Mouse (Mus musculus) MEL (cell line): ENCODE results near the gene Als2. TPM values are rescaled to one million over a fixed set of nuclear protein-coding genes. Genes with fewer than 3 reads are reported as not detected.

Source experiments
- DNase-seq: peaks from one replicate; pipeline ENCODE4 v3.0.0; 2011; ENCODE audit warnings: low read depth, low spot score
- H3K27ac ChIP-seq: 2 replicates; pipeline ENCODE4 v1.5.1; 2012; ENCODE audit warnings: low read depth, mild to moderate bottlenecking, control low read depth, low read length, moderate library complexity; ENCODE audit not compliant: control insufficient read depth
- H3K27me3 ChIP-seq, 2 experiments: fragments of 150-350 bp in 1 of 2; sonication (generic) in 1 of 2; 2 replicates each; pipeline ENCODE4 v1.6.1; 2012; ENCODE audit warnings: low read length in 2 of 2, mild to moderate bottlenecking in 2 of 2, improper control_type of control experiment in 1 of 2, moderate library complexity in 1 of 2; ENCODE audit not compliant: insufficient read depth in 2 of 2, control insufficient read depth in 1 of 2
- H3K36me3 ChIP-seq, 2 experiments: 2 replicates each; pipeline ENCODE4 v1.6.1; 2012 to 2014; ENCODE audit warnings: low read length in 2 of 2, improper control_type of control experiment in 1 of 2, inconsistent platforms in 1 of 2, mild to moderate bottlenecking in 1 of 2; ENCODE audit not compliant: insufficient read depth in 2 of 2, control insufficient read depth in 1 of 2
- H3K4me1 ChIP-seq, 2 experiments: fragments of 150-350 bp in 1 of 2; sonication (generic) in 1 of 2; 2 replicates each; pipeline ENCODE4 v1.6.1; 2012; ENCODE audit warnings: low read length in 2 of 2, improper control_type of control experiment in 1 of 2, mild to moderate bottlenecking in 1 of 2; ENCODE audit not compliant: insufficient read depth in 2 of 2, control insufficient read depth in 1 of 2
- H3K4me3 ChIP-seq, 2 experiments: fragments of 150-350 bp in 1 of 2; sonication (generic) in 1 of 2; 2 replicates each; pipeline ENCODE4 v1.5.1; 2012; ENCODE audit warnings: low read depth in 2 of 2, low read length in 2 of 2, mild to moderate bottlenecking in 2 of 2, moderate library complexity in 2 of 2, control low read depth in 1 of 2, improper control_type of control experiment in 1 of 2; ENCODE audit not compliant: control insufficient read depth in 1 of 2, insufficient read depth in 1 of 2
- H3K79me2 ChIP-seq: 2 replicates; pipeline ENCODE4 v1.6.1; 2012; ENCODE audit warnings: mild to moderate bottlenecking, low read length, moderate library complexity; ENCODE audit not compliant: control insufficient read depth, poor library complexity, insufficient read depth
- H3K9ac ChIP-seq: 2 replicates; pipeline ENCODE4 v1.6.1; 2012; ENCODE audit warnings: low read depth, mild to moderate bottlenecking, control low read depth, low read length, moderate library complexity; ENCODE audit not compliant: control insufficient read depth, poor library complexity, severe bottlenecking
- H3K9me3 ChIP-seq: fragments of 150-350 bp; sonication (generic); replicated peaks from 2 replicates; pipeline ENCODE4 v1.6.1; 2012; ENCODE audit warnings: mild to moderate bottlenecking, low read length, improper control_type of control experiment, moderate library complexity; ENCODE audit not compliant: insufficient read depth
- BHLHE40 ChIP-seq: IDR thresholded peaks from 2 replicates; pipeline ENCODE4 v1.6.1; 2012; ENCODE audit warnings: low read depth, mild to moderate bottlenecking, inconsistent platforms, low read length, improper control_type of control experiment, borderline replicate concordance
- CHD2 ChIP-seq: IDR thresholded peaks from 2 replicates; pipeline ENCODE4 v1.6.1; 2011; ENCODE audit warnings: low read length, improper control_type of control experiment
- CTCF ChIP-seq, 3 experiments: IDR thresholded peaks in 2 of 3; conservative IDR thresholded peaks in 1 of 3; 2 replicates each; pipeline ENCODE4 v1.5.1; 2011 to 2012; ENCODE audit warnings: low read length in 3 of 3, low read depth in 2 of 3, mild to moderate bottlenecking in 2 of 3, improper control_type of control experiment in 1 of 3, inconsistent platforms in 1 of 3, mixed read lengths in 1 of 3, moderate library complexity in 1 of 3; ENCODE audit not compliant: control insufficient read depth in 1 of 3, insufficient read depth in 1 of 3, poor library complexity in 1 of 3, severe bottlenecking in 1 of 3
- ELF1 ChIP-seq: IDR thresholded peaks from 2 replicates; pipeline ENCODE4 v1.6.1; 2014; ENCODE audit warnings: low read depth, mild to moderate bottlenecking, inconsistent platforms, low read length, improper control_type of control experiment, moderate library complexity
- ETS1 ChIP-seq: IDR thresholded peaks from 2 replicates; pipeline ENCODE4 v1.6.1; 2012; ENCODE audit warnings: low read depth, mild to moderate bottlenecking, inconsistent platforms, low read length, improper control_type of control experiment, moderate library complexity
- GABPA ChIP-seq: IDR thresholded peaks from 2 replicates; pipeline ENCODE4 v1.6.1; 2012; ENCODE audit warnings: low read depth, mild to moderate bottlenecking, inconsistent platforms, low read length, improper control_type of control experiment, moderate library complexity
- GATA1 ChIP-seq: IDR thresholded peaks from 2 replicates; pipeline ENCODE4 v1.6.1; 2011; ENCODE audit warnings: low read depth, low read length, improper control_type of control experiment
- HCFC1 ChIP-seq: IDR thresholded peaks from 2 replicates; pipeline ENCODE4 v1.6.1; 2012; ENCODE audit warnings: low read depth, mild to moderate bottlenecking, inconsistent platforms, low read length, improper control_type of control experiment, moderate library complexity
- JUND ChIP-seq: IDR thresholded peaks from 2 replicates; pipeline ENCODE4 v1.6.1; 2011; ENCODE audit warnings: low read depth, mild to moderate bottlenecking, improper control_type of control experiment, low read length
- MAX ChIP-seq: IDR thresholded peaks from 2 replicates; pipeline ENCODE4 v1.6.1; 2011; ENCODE audit warnings: low read length, improper control_type of control experiment
- MAZ ChIP-seq: IDR thresholded peaks from 2 replicates; pipeline ENCODE4 v1.6.1; 2012; ENCODE audit warnings: low read depth, mild to moderate bottlenecking, inconsistent platforms, low read length, improper control_type of control experiment
- MXI1 ChIP-seq: IDR thresholded peaks from 2 replicates; pipeline ENCODE4 v1.6.1; 2011; ENCODE audit warnings: mild to moderate bottlenecking, low read depth, low read length, improper control_type of control experiment
- MYB ChIP-seq: IDR thresholded peaks from 2 replicates; pipeline ENCODE4 v1.6.1; 2011; ENCODE audit warnings: mild to moderate bottlenecking, low read depth, low read length, improper control_type of control experiment
- NELFE ChIP-seq: IDR thresholded peaks from 2 replicates; pipeline ENCODE4 v1.6.1; 2011; ENCODE audit warnings: low read depth, low read length, improper control_type of control experiment
- NRF1 ChIP-seq: IDR thresholded peaks from 2 replicates; pipeline ENCODE4 v1.6.1; 2014; ENCODE audit warnings: low read depth, mild to moderate bottlenecking, inconsistent platforms, low read length, improper control_type of control experiment, moderate library complexity; ENCODE audit not compliant: poor library complexity, insufficient read depth, severe bottlenecking
- POLR2A ChIP-seq, 2 experiments: IDR thresholded peaks; 2 replicates each; pipeline ENCODE4 v1.6.1; 2011 to 2012; ENCODE audit warnings: low read length in 2 of 2, mild to moderate bottlenecking in 2 of 2, control low read depth in 1 of 2, improper control_type of control experiment in 1 of 2, low read depth in 1 of 2, moderate library complexity in 1 of 2; ENCODE audit not compliant: control insufficient read depth in 1 of 2, insufficient read depth in 1 of 2, poor library complexity in 1 of 2
- POLR2AphosphoS2 ChIP-seq: IDR thresholded peaks from 2 replicates; pipeline ENCODE4 v1.6.1; 2011; ENCODE audit warnings: low read length, improper control_type of control experiment
- RCOR1 ChIP-seq: IDR thresholded peaks from 2 replicates; pipeline ENCODE4 v1.6.1; 2012; ENCODE audit warnings: low read depth, mild to moderate bottlenecking, inconsistent platforms, low read length, improper control_type of control experiment
- SIN3A ChIP-seq: IDR thresholded peaks from 2 replicates; pipeline ENCODE4 v1.6.1; 2012; ENCODE audit warnings: low read length, improper control_type of control experiment, inconsistent platforms
- SMC3 ChIP-seq: IDR thresholded peaks from 2 replicates; pipeline ENCODE4 v1.6.1; 2011; ENCODE audit warnings: low read depth, low read length, improper control_type of control experiment
- TCF12 ChIP-seq: IDR thresholded peaks from 2 replicates; pipeline ENCODE4 v1.6.1; 2014; ENCODE audit warnings: low read depth, mild to moderate bottlenecking, inconsistent platforms, low read length, improper control_type of control experiment, moderate library complexity
- UBTF ChIP-seq: IDR thresholded peaks from 2 replicates; pipeline ENCODE4 v1.6.1; 2012; ENCODE audit warnings: low read depth, mild to moderate bottlenecking, inconsistent platforms, low read length, improper control_type of control experiment, moderate library complexity, borderline replicate concordance; ENCODE audit not compliant: insufficient read depth
- USF1 ChIP-seq: IDR thresholded peaks from 2 replicates; pipeline ENCODE4 v1.6.1; 2014; ENCODE audit warnings: low read depth, mild to moderate bottlenecking, inconsistent platforms, low read length, improper control_type of control experiment, moderate library complexity
- ZC3H11A ChIP-seq: IDR thresholded peaks from 2 replicates; pipeline ENCODE4 v1.6.1; 2012; ENCODE audit warnings: low read depth, mild to moderate bottlenecking, inconsistent platforms, low read length, improper control_type of control experiment
- ZKSCAN1 ChIP-seq: IDR thresholded peaks from 2 replicates; pipeline ENCODE4 v1.6.1; 2012; ENCODE audit warnings: low read depth, mild to moderate bottlenecking, inconsistent platforms, low read length, improper control_type of control experiment, moderate library complexity
- ZMIZ1 ChIP-seq: IDR thresholded peaks from 2 replicates; pipeline ENCODE4 v1.6.1; 2012; ENCODE audit warnings: low read depth, mild to moderate bottlenecking, inconsistent platforms, low read length, improper control_type of control experiment, moderate library complexity
- ZNF384 ChIP-seq: IDR thresholded peaks from 2 replicates; pipeline ENCODE4 v1.6.1; 2012; ENCODE audit warnings: low read depth, mild to moderate bottlenecking, inconsistent platforms, low read length, improper control_type of control experiment
- polyA plus RNA-seq, 2 experiments: library from polyadenylated mRNA; stranded (reverse) in 1 of 2; unstranded in 1 of 2; fragments of >175 nt in 1 of 2; fragments of >200 nt in 1 of 2; gene quantifications; 2 replicates each; pipeline versions ENCODE4 v1.2.1 to v1.2.4; 2012; ENCODE audit warnings: low replicate concordance in 2 of 2, low read depth in 1 of 2; ENCODE audit not compliant: insufficient read length in 2 of 2, insufficient read depth in 1 of 2, missing spikeins in 1 of 2
- total RNA-seq: library from RNA; depleted of rRNA; stranded (reverse); fragments of 300-350 nt; gene quantifications from 2 replicates; pipeline ENCODE4 v1.2.3, GENCODE M21; 2012

Als2 gene
- total and polyA plus RNA-seq, 3 experiments, result 7.4 to 8.5 TPM; not detected in 1

- H3K9me3 ChIP-seq, result no peaks in the 10 kb centered on the region
- TF ChIP-seq UBTF (no peak), BHLHE40 (no peak), ZNF384 (no peak), SMC3 (no peak), ZMIZ1 (no peak), GABPA (no peak), ZKSCAN1 (no peak), JUND (no peak), NRF1 (no peak), MAX (no peak), MXI1 (no peak), NELFE (no peak), CHD2 (no peak), MYB (no peak), POLR2AphosphoS2 (no peak), GATA1 (no peak), CTCF (IDR thresholded peaks at IDR 0.05 in 2 of 3, conservative IDR thresholded peaks at IDR 0.05 in 1 of 3; ENCODE audit: control insufficient read depth in 1 of 3, insufficient read depth in 1 of 3, low read depth in 2 of 3, low read length in 3 of 3, poor library complexity in 1 of 3, severe bottlenecking in 1 of 3) (no peak), ZC3H11A (no peak)
- H3K4me1 ChIP-seq, result 0 out of 4 replicates have a peak, but pooled peaks cover 0 to under 1% of the 10 kb centered on the region in 2 experiments
- no peaks in the 10 kb centered on the region for H3K79me2 ChIP-seq
- no peak overlapping the region for H3K27ac ChIP-seq
- H3K9ac ChIP-seq, result no peak overlapping the region
- H3K36me3 ChIP-seq, result peaks cover 0 to 1% of the 10 kb centered on the region in 2 experiments; a peak in 1 of 4 replicates
- DNase-seq, result no peak
- H3K27me3 ChIP-seq, result peaks cover 0 to 10% of the 10 kb centered on the region in 2 experiments; a peak in 1 of 4 replicates
- no peak overlapping the region for H3K4me3 ChIP-seq
Observed at GRCm38 (mm10) chr1:59125558-59125957, 111.5 kb downstream of the Als2 start.

GRCm38 (mm10) chr1:59119720-59120457, 117.1 kb downstream of the Als2 start, which contains the start of gene Tmem237:
Gene Tmem237, minus strand, starts transcription at chr1:59120408.
- peaks cover 3% of the 10 kb centered on the region; the same call in 1 of the 2 replicates for H3K79me2 ChIP-seq
- DNase-seq, result peak; percentile 92
- no peaks in the 10 kb centered on the region for H3K9me3 ChIP-seq
- TF ChIP-seq USF1, result no peak
- TF ChIP-seq ZMIZ1, result peak; percentile 9; the same call in 1 of the 2 replicates
- TF ChIP-seq MAX, result peak; percentile 63
- peak; percentile 77 for TF ChIP-seq MXI1
- TF ChIP-seq HCFC1, result peak; percentile 82
- peak; percentile 78 to 82; a peak in 3 of 4 replicates for TF ChIP-seq POLR2A (IDR thresholded peaks at IDR 0.05; ENCODE audit: control insufficient read depth in 1 of 2, insufficient read depth in 1 of 2, low read depth in 1 of 2, low read length in 2 of 2, poor library complexity in 1 of 2)
- no peak for TF ChIP-seq BHLHE40
- peak; percentile 63 for TF ChIP-seq MAZ
- TF ChIP-seq SIN3A, result peak; percentile 87
- no peak for TF ChIP-seq RCOR1
- peak; percentile 25; the same call in 1 of the 2 replicates for TF ChIP-seq TCF12
- TF ChIP-seq NELFE, result peak; percentile 67
- TF ChIP-seq NRF1, result peak; percentile 79
- no peak for TF ChIP-seq UBTF
- peak; percentile 65 for TF ChIP-seq ELF1
- TF ChIP-seq ETS1, result no peak
- H3K9ac ChIP-seq, result peak within 1 kb of the TSS; percentile 79
- peaks cover 0 to 3% of the 10 kb centered on the region in 2 experiments; a peak in 2 of 4 replicates for H3K4me1 ChIP-seq
- H3K4me3 ChIP-seq, result peak within 1 kb of the TSS; percentile 89 to 95
- 0 out of 2 replicates have a peak within 1 kb of the TSS, but pooled peaks have one; percentile 33 for H3K27ac ChIP-seq
- H3K27me3 ChIP-seq, result no peaks in the 10 kb centered on the region; a peak in 1 of 4 replicates
- peaks cover 0 to 5% of the 10 kb centered on the region in 2 experiments; a peak in 3 of 4 replicates for H3K36me3 ChIP-seq
